ENCODE assay signal across 9 mouse cellular contexts in genomic region chr17:47597261-47597660, GRCm38 (mm10). TPM values are rescaled to one million over a fixed set of nuclear protein-coding genes. Genes with fewer than 3 reads are reported as not detected.
DNase-seq lines count a peak whose midpoint lies in the region; ATAC-seq and TF ChIP-seq lines count a peak whose summit lies in the region.
"Had no signal": no experiment of that assay in that cellular context is flagged by ENCODE, and none has a peak within 500 bp of the region (broad histone marks: within the 10 kb centered on the region; RNA-seq: fewer than 3 reads in every experiment).

No protein-coding gene starts in this region.

- H3K27me3 ChIP-seq in lung, postnatal 0 days (replicated peaks; ENCODE audit: insufficient read depth, low read length) = no peaks in the 10 kb centered on the region
- H3K27me3 ChIP-seq in embryonic facial prominence, embryonic 14.5 days (replicated peaks; ENCODE audit: control insufficient read depth, insufficient read depth, low read length) = no peaks in the 10 kb centered on the region
- no peaks in the 10 kb centered on the region for H3K27me3 ChIP-seq in hindbrain, postnatal 0 days (ENCODE audit: insufficient read depth, low read length)
- H3K27me3 ChIP-seq in myocyte (ENCODE audit: control insufficient read depth, insufficient read depth, insufficient read length) = no peaks in the 10 kb centered on the region

- peaks cover 28% of the 10 kb centered on the region for H3K4me1 ChIP-seq in lung, postnatal 0 days (ENCODE audit: insufficient read depth, low read depth, low read length)
- H3K4me1 ChIP-seq in embryonic facial prominence, embryonic 14.5 days (ENCODE audit: control insufficient read depth, insufficient read depth, low read length) = peaks cover 16% of the 10 kb centered on the region
- no peaks in the 10 kb centered on the region for H3K4me1 ChIP-seq in hindbrain, postnatal 0 days (ENCODE audit: insufficient read depth, low read length)

- H3K27ac ChIP-seq in lung, postnatal 0 days (ENCODE audit: low read length) = peak overlapping the region; percentile 94
- peak overlapping the region; percentile 99; the same call in 1 of the 2 replicates for H3K27ac ChIP-seq in embryonic facial prominence, embryonic 14.5 days (replicated peaks; ENCODE audit: low read depth, low read length)
- H3K27ac ChIP-seq in hindbrain, postnatal 0 days = 0 out of 2 replicates have a peak overlapping the region, but pooled peaks have one; percentile 29

- ATAC-seq in lung, postnatal 0 days = no peak
- no peak for ATAC-seq in embryonic facial prominence, embryonic 14.5 days (ENCODE audit: low read depth)
- no peak for ATAC-seq in hindbrain, postnatal 0 days
- no peak for ATAC-seq in megakaryocyte progenitor cell, adult 5-6 weeks (replicated peaks; ENCODE audit: poor library complexity)
- ATAC-seq in megakaryocyte-erythroid progenitor cell, adult 5-6 weeks (replicated peaks; ENCODE audit: low FRiP score, low TSS enrichment, poor library complexity, severe bottlenecking) = no peak

- 54% methylated on average over 13 of the region's 13 CpGs for WGBS in lung, postnatal 0 days
- 64% methylated on average over 13 of the region's 13 CpGs for WGBS in embryonic facial prominence, embryonic 14.5 days
- 71% methylated on average over 13 of the region's 13 CpGs for WGBS in hindbrain, postnatal 0 days

- TF ChIP-seq EP300 in lung, postnatal 0 days (IDR thresholded peaks at IDR 0.05) = no peak

- H3K4me3 ChIP-seq in lung, postnatal 0 days (ENCODE audit: low read depth, low read length) = no peak overlapping the region
- H3K4me3 ChIP-seq in embryonic facial prominence, embryonic 14.5 days (ENCODE audit: low read depth, low read length) = peak overlapping the region; percentile 93
- no peak overlapping the region for H3K4me3 ChIP-seq in hindbrain, postnatal 0 days (ENCODE audit: low read length)
- H3K4me3 ChIP-seq in myocyte = peak overlapping the region; percentile 100

- H3K9me3 ChIP-seq in lung, postnatal 0 days (ENCODE audit: low read length) = no peaks in the 10 kb centered on the region
- no peaks in the 10 kb centered on the region for H3K9me3 ChIP-seq in embryonic facial prominence, embryonic 14.5 days (ENCODE audit: control insufficient read depth, low read length)
- H3K9me3 ChIP-seq in hindbrain, postnatal 0 days (ENCODE audit: low read length) = no peaks in the 10 kb centered on the region

- H3K4me2 ChIP-seq in lung, postnatal 0 days (replicated peaks; ENCODE audit: low read depth, low read length) = peak overlapping the region; percentile 17; the same call in 1 of the 2 replicates
- peak overlapping the region; percentile 90 for H3K4me2 ChIP-seq in embryonic facial prominence, embryonic 14.5 days (ENCODE audit: low read depth, low read length)
- H3K4me2 ChIP-seq in hindbrain, postnatal 0 days (ENCODE audit: low read depth, low read length) = no peak overlapping the region
- peak overlapping the region; percentile 81 for H3K4me2 ChIP-seq in myocyte (ENCODE audit: low read depth)

- peak; percentile 32 for DNase-seq in lung, postnatal 0 days (ENCODE audit: low spot score)
- DNase-seq in lung, adult 18-20 months = no peak
- no peak for DNase-seq in embryonic facial prominence, embryonic 14.5 days (ENCODE audit: low spot score)
- no peak for DNase-seq in hindbrain, postnatal 0 days (ENCODE audit: low spot score)
- no peak for DNase-seq in cerebellum, postnatal 4 days (ENCODE audit: low spot score in 2 of 2)
- DNase-seq: right cerebral cortex, adult 18-20 months had no signal

- H3K79me2 ChIP-seq in myocyte (ENCODE audit: control insufficient read depth, insufficient read depth) = peaks cover 23% of the 10 kb centered on the region

- TF ChIP-seq CTCF in lung, postnatal 0 days (IDR thresholded peaks at IDR 0.05) = no peak
- TF ChIP-seq CTCF in hindbrain, postnatal 0 days (IDR thresholded peaks at IDR 0.05; ENCODE audit: low read depth) = no peak

- H3ac ChIP-seq in myocyte (ENCODE audit: control insufficient read depth, insufficient read length) = no peak overlapping the region

- TF ChIP-seq POLR2A in myocyte (IDR thresholded peaks at IDR 0.05; ENCODE audit: insufficient read length, low read depth) = peak; percentile 29

- 0 out of 2 replicates have a peak, but pooled peaks cover 11% of the 10 kb centered on the region for H3K36me3 ChIP-seq in lung, postnatal 0 days (ENCODE audit: insufficient read depth, low read length)
- peaks cover 55% of the 10 kb centered on the region for H3K36me3 ChIP-seq in embryonic facial prominence, embryonic 14.5 days (ENCODE audit: control insufficient read depth, insufficient read depth, low read length)
- peaks cover 27% of the 10 kb centered on the region for H3K36me3 ChIP-seq in hindbrain, postnatal 0 days (ENCODE audit: insufficient read depth, low read length)
- H3K36me3 ChIP-seq in myocyte (ENCODE audit: control insufficient read depth, insufficient read depth) = peaks cover 28% of the 10 kb centered on the region

- 0 out of 2 replicates have a peak overlapping the region, but pooled peaks have one; percentile 6 for H3K9ac ChIP-seq in lung, postnatal 0 days (replicated peaks; ENCODE audit: low read depth)
- H3K9ac ChIP-seq in embryonic facial prominence, embryonic 14.5 days (ENCODE audit: low read depth, low read length) = peak overlapping the region; percentile 95
- no peak overlapping the region for H3K9ac ChIP-seq in hindbrain, postnatal 0 days (replicated peaks; ENCODE audit: low read length)

TF ChIP-seq in myocyte, 11 proteins besides CTCF, POLR2A, EP300 and RAD21:
- peak; percentile 61 for TF ChIP-seq POLR2AphosphoS2 (IDR thresholded peaks at IDR 0.05; ENCODE audit: insufficient read length, low read depth)
- no peak for TF ChIP-seq E2F4 (IDR thresholded peaks at IDR 0.05; ENCODE audit: insufficient read depth)
- no peak for TF ChIP-seq TCF3 (IDR thresholded peaks at IDR 0.05; ENCODE audit: insufficient read length, low read depth)

RNA-seq across cellular contexts. Expression of gene Bysl, which starts 14.0 kb away (rescaled TPM):
- 9.9 and 10.4 TPM in 2 replicates for polyA plus RNA-seq in lung, postnatal 0 days (2015; fragmentation: Nextera tagmentation; extraction: Ambion mirVana)
- 21.3 and 22.4 TPM in 2 replicates for polyA plus RNA-seq in embryonic facial prominence, embryonic 14.5 days (2014; fragmentation: Nextera tagmentation; extraction: Ambion mirVana)
- total RNA-seq in hindbrain, postnatal 0 days (2014; rRNA removed) = 20.2 and 25.7 TPM in 2 replicates
- 25.3 and 27.1 TPM in 2 replicates for polyA plus RNA-seq in hindbrain, postnatal 0 days (2015; fragmentation: Nextera tagmentation; extraction: Ambion mirVana)
- 41.0 TPM for polyA plus RNA-seq in myocyte (2012; fragmentation: generic; extraction: Trizol)
- total RNA-seq in megakaryocyte progenitor cell, adult 5-6 weeks (2015) = 9.8 and 11.6 TPM in 2 replicates
- 15.4 and 16.0 TPM in 2 replicates for total RNA-seq in megakaryocyte progenitor cell, adult 5-6 weeks (2017)
- total RNA-seq in megakaryocyte-erythroid progenitor cell, adult 5-6 weeks (2014; fragmentation: Nextera tagmentation) = 34.0 and 34.7 TPM in 2 replicates
- total RNA-seq in megakaryocyte-erythroid progenitor cell, adult 5-6 weeks (2017) = 21.9 and 24.9 TPM in 2 replicates

RNA-seq across cellular contexts. Expression of gene Med20, which starts 14.1 kb away (rescaled TPM):
- 31.6 and 32.8 TPM in 2 replicates for polyA plus RNA-seq in lung, postnatal 0 days (2015; fragmentation: Nextera tagmentation; extraction: Ambion mirVana)
- 47.7 and 50.2 TPM in 2 replicates for polyA plus RNA-seq in embryonic facial prominence, embryonic 14.5 days (2014; fragmentation: Nextera tagmentation; extraction: Ambion mirVana)
- total RNA-seq in hindbrain, postnatal 0 days (2014; rRNA removed) = 27.9 and 40.9 TPM in 2 replicates
- polyA plus RNA-seq in hindbrain, postnatal 0 days (2015; fragmentation: Nextera tagmentation; extraction: Ambion mirVana) = 27.3 and 27.9 TPM in 2 replicates
- polyA plus RNA-seq in myocyte (2012; fragmentation: generic; extraction: Trizol) = 33.4 TPM
- 20.4 and 23.8 TPM in 2 replicates for total RNA-seq in megakaryocyte progenitor cell, adult 5-6 weeks (2015)
- 37.7 and 40.7 TPM in 2 replicates for total RNA-seq in megakaryocyte progenitor cell, adult 5-6 weeks (2017)
- total RNA-seq in megakaryocyte-erythroid progenitor cell, adult 5-6 weeks (2014; fragmentation: Nextera tagmentation) = 31.7 and 66.0 TPM in 2 replicates
- total RNA-seq in megakaryocyte-erythroid progenitor cell, adult 5-6 weeks (2017) = 28.2 and 40.4 TPM in 2 replicates

RNA-seq across cellular contexts. Expression of gene Gm20517, which starts 14.1 kb away (rescaled TPM):
- 0.64 and 1.4 TPM in 2 replicates for polyA plus RNA-seq in lung, postnatal 0 days (2015; fragmentation: Nextera tagmentation; extraction: Ambion mirVana)
- polyA plus RNA-seq in embryonic facial prominence, embryonic 14.5 days (2014; fragmentation: Nextera tagmentation; extraction: Ambion mirVana) = 1.4 and 1.9 TPM in 2 replicates
- total RNA-seq in hindbrain, postnatal 0 days (2014; rRNA removed) = 4.6 and 4.8 TPM in 2 replicates
- polyA plus RNA-seq in hindbrain, postnatal 0 days (2015; fragmentation: Nextera tagmentation; extraction: Ambion mirVana) = 1.2 and 1.6 TPM in 2 replicates
- 1.5 TPM for polyA plus RNA-seq in myocyte (2012; fragmentation: generic; extraction: Trizol)
- total RNA-seq in megakaryocyte progenitor cell, adult 5-6 weeks (2015) = 0.56 and 2.2 TPM in 2 replicates
- total RNA-seq in megakaryocyte progenitor cell, adult 5-6 weeks (2017) = 3.4 and 3.6 TPM in 2 replicates
- 7.8 and 8.0 TPM in 2 replicates for total RNA-seq in megakaryocyte-erythroid progenitor cell, adult 5-6 weeks (2014; fragmentation: Nextera tagmentation)
- 2.2 and 6.2 TPM in 2 replicates for total RNA-seq in megakaryocyte-erythroid progenitor cell, adult 5-6 weeks (2017)

RNA-seq across cellular contexts. Expression of gene Usp49, which starts 33.2 kb away (rescaled TPM):
- polyA plus RNA-seq in lung, postnatal 0 days (2015; fragmentation: Nextera tagmentation; extraction: Ambion mirVana) = 3.3 and 4.1 TPM in 2 replicates
- 3.8 and 4.1 TPM in 2 replicates for polyA plus RNA-seq in embryonic facial prominence, embryonic 14.5 days (2014; fragmentation: Nextera tagmentation; extraction: Ambion mirVana)
- total RNA-seq in hindbrain, postnatal 0 days (2014; rRNA removed) = 20.7 and 25.5 TPM in 2 replicates
- 4.2 and 4.9 TPM in 2 replicates for polyA plus RNA-seq in hindbrain, postnatal 0 days (2015; fragmentation: Nextera tagmentation; extraction: Ambion mirVana)
- 2.5 TPM for polyA plus RNA-seq in myocyte (2012; fragmentation: generic; extraction: Trizol)
- 4.8 and 5.9 TPM in 2 replicates for total RNA-seq in megakaryocyte progenitor cell, adult 5-6 weeks (2015)
- total RNA-seq in megakaryocyte progenitor cell, adult 5-6 weeks (2017) = 4.5 and 6.4 TPM in 2 replicates
- 13.9 and 21.0 TPM in 2 replicates for total RNA-seq in megakaryocyte-erythroid progenitor cell, adult 5-6 weeks (2014; fragmentation: Nextera tagmentation)
- total RNA-seq in megakaryocyte-erythroid progenitor cell, adult 5-6 weeks (2017) = 7.8 and 13.2 TPM in 2 replicates

Comparison
In these comparisons a context has a peak if more than half of its experiments do, and no peak if none do; other contexts are left out.
1. H3K27ac ChIP-seq: peak in every context shown above with its lines; median percentile 99 in embryonic facial prominence, embryonic 14.5 days; 94 in lung, postnatal 0 days; 29 in hindbrain, postnatal 0 days.
2. H3K4me3 ChIP-seq: peak in embryonic facial prominence, embryonic 14.5 days (single experiment) and myocyte (single experiment); none in lung, postnatal 0 days (single experiment) and hindbrain, postnatal 0 days (single experiment).